Mouse (Mus musculus) testis, adult 2 months (tissue): ENCODE data around the gene Kcnj15.

Experiments
- CTCF ChIP-seq: fragments of 200-500 bp; IDR thresholded peaks from 2 replicates; pipeline ENCODE4 v1.5.1; 2012; ENCODE audit warnings: low read depth, mild to moderate bottlenecking, inconsistent platforms, low read length, moderate library complexity; ENCODE audit not compliant: control insufficient read depth, insufficient read depth, insufficient replicate concordance
- POLR2A ChIP-seq: fragments of 200-500 bp; IDR thresholded peaks from 2 replicates; pipeline ENCODE4 v1.6.1; 2012; ENCODE audit warnings: low read depth, mild to moderate bottlenecking, inconsistent platforms, low read length, moderate library complexity; ENCODE audit not compliant: control insufficient read depth

DNA sequence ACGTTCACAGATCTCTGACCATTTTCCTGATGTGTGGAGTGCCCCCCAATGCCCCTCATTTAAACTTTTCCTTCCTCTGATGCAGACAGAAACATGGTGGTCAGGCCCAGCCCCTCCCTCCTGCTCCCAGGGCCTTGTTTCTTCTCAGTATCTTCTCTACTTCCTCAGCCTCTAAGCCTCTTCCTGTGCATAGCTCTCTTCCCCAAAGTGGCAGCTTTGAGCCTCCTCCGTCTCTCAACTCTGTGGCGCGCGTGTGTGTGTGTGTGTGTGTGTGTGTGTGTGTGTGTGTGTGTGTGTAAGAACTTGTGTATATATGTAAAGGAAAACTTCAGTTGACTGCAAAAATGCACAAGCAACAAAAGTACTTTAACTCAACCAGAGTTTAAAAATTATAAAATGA, 38.6 kb upstream of the Kcnj15 start:
- TF ChIP-seq POLR2A, result no peak
- TF ChIP-seq CTCF, result no peak
